ENCODE assay signal across 24 mouse cellular contexts in genomic region chr4:123334177-123334576, GRCm38 (mm10). TPM values are rescaled to one million over a fixed set of nuclear protein-coding genes. Genes with fewer than 3 reads are reported as not detected.
"Had no signal": no experiment of that assay in that cellular context is flagged by ENCODE, and none has a peak within 500 bp of the region (broad histone marks: within the 10 kb centered on the region; RNA-seq: fewer than 3 reads in every experiment).

No protein-coding gene starts in this region.

- ATAC-seq: liver, embryonic 12.5 days; midbrain, embryonic 13.5 days; midbrain, embryonic 16.5 days had no signal

- H3K9ac ChIP-seq: kidney, embryonic 15.5 days; limb, embryonic 13.5 days; liver, embryonic 12.5 days; liver, embryonic 15.5 days; lung, embryonic 15.5 days; midbrain, embryonic 13.5 days; neural tube, embryonic 13.5 days had no signal

- H3K4me1 ChIP-seq: kidney, embryonic 15.5 days; liver, embryonic 12.5 days; liver, embryonic 15.5 days; lung, embryonic 15.5 days; midbrain, embryonic 10.5 days; midbrain, embryonic 13.5 days; neural tube, embryonic 13.5 days had no signal

- H3K27ac ChIP-seq: kidney, embryonic 15.5 days; limb, embryonic 10.5 days; limb, embryonic 13.5 days; liver, embryonic 12.5 days; liver, embryonic 15.5 days; lung, embryonic 15.5 days; midbrain, embryonic 10.5 days; midbrain, embryonic 13.5 days; neural tube, embryonic 13.5 days; stomach, postnatal 0 days had no signal

- H3K27me3 ChIP-seq: lung, embryonic 15.5 days; neural tube, embryonic 13.5 days had no signal

- DNase-seq: kidney, adult 8-10 months; kidney, postnatal 10 days; kidney, postnatal 36 days; liver; lung, adult 18-20 months; lung, postnatal 10 days; lung, postnatal 36 days; thymus, adult 18-20 months; thymus, postnatal 36 days had no signal

- H3K9me3 ChIP-seq: kidney, embryonic 15.5 days; limb, embryonic 10.5 days; liver, embryonic 12.5 days; liver, embryonic 15.5 days; lung, embryonic 15.5 days; midbrain, embryonic 10.5 days; midbrain, embryonic 13.5 days; neural tube, embryonic 13.5 days had no signal

- H3K4me3 ChIP-seq: kidney, embryonic 15.5 days; limb, embryonic 10.5 days; limb, embryonic 13.5 days; liver, embryonic 12.5 days; liver, embryonic 15.5 days; lung, embryonic 15.5 days; megakaryocyte, embryonic 14.5 days; midbrain, embryonic 10.5 days; midbrain, embryonic 13.5 days; myocyte; neural tube, embryonic 13.5 days had no signal

- H3K4me2 ChIP-seq: kidney, embryonic 15.5 days; limb, embryonic 13.5 days; liver, embryonic 12.5 days; liver, embryonic 15.5 days; lung, embryonic 15.5 days; midbrain, embryonic 13.5 days; neural tube, embryonic 13.5 days had no signal

- H3K36me3 ChIP-seq: kidney, embryonic 15.5 days; limb, embryonic 10.5 days; limb, embryonic 13.5 days; liver, embryonic 12.5 days; liver, embryonic 15.5 days; lung, embryonic 15.5 days; midbrain, embryonic 10.5 days; midbrain, embryonic 13.5 days; neural tube, embryonic 13.5 days had no signal

RNA-seq across cellular contexts. Expression of gene Bmp8a, which starts 8.9 kb away (rescaled TPM):
- polyA plus RNA-seq: stomach, embryonic 14.5 days had no signal

RNA-seq across cellular contexts. Expression of gene Oxct2a, which starts 10.7 kb away (rescaled TPM):
- polyA plus RNA-seq: kidney, embryonic 15.5 days; limb, embryonic 10.5 days; limb, embryonic 13.5 days; liver, embryonic 15.5 days; lung, embryonic 15.5 days; midbrain, embryonic 10.5 days; midbrain, embryonic 13.5 days; midbrain, embryonic 16.5 days; neural tube, embryonic 13.5 days; stomach, embryonic 14.5 days; stomach, postnatal 0 days; urinary bladder, adult 2 months had no signal
